Mouse (Mus musculus) liver, embryonic 11.5 days (tissue): ENCODE results near the gene Kiss1r. TPM values are rescaled to one million over a fixed set of nuclear protein-coding genes. Genes with fewer than 3 reads are reported as not detected.

Source experiments
- ATAC-seq: fragments of 200-750 bp; cut with Nextera tagmentation; replicated peaks from 2 replicates; pipeline ENCODE4 v1.8.0; 2017; ENCODE audit warnings: moderate number of reproducible peaks, mild to moderate bottlenecking, moderate TSS enrichment, moderate library complexity; ENCODE audit not compliant: low FRiP score
- DNase-seq: peaks from one replicate; pipeline ENCODE4 v3.0.0-alpha.2; 2017; ENCODE audit warnings: low spot score
- H3K27ac ChIP-seq: fragments of 300-500 bp; sonication (generic); 2 replicates; pipeline ENCODE4 v1.5.1; 2014; ENCODE audit warnings: mild to moderate bottlenecking, low read depth, low read length, control low read depth
- H3K27me3 ChIP-seq: fragments of 300-500 bp; sonication (generic); replicated peaks from 2 replicates; pipeline ENCODE4 v1.6.1; 2014; ENCODE audit warnings: low read length, mixed read lengths; ENCODE audit not compliant: control insufficient read depth, insufficient read depth
- H3K36me3 ChIP-seq: fragments of 300-500 bp; sonication (generic); 2 replicates; pipeline ENCODE4 v1.6.1; 2014; ENCODE audit warnings: mild to moderate bottlenecking, low read length, moderate library complexity, mixed read lengths; ENCODE audit not compliant: control insufficient read depth, insufficient read depth
- H3K4me1 ChIP-seq: fragments of 300-500 bp; sonication (generic); replicated peaks from 2 replicates; pipeline ENCODE4 v1.6.1; 2014; ENCODE audit warnings: low read length, mixed read lengths; ENCODE audit not compliant: control insufficient read depth, insufficient read depth
- H3K4me2 ChIP-seq: fragments of 300-500 bp; sonication (generic); 2 replicates; pipeline ENCODE4 v1.6.1; 2014; ENCODE audit warnings: mild to moderate bottlenecking, control low read depth, moderate library complexity
- H3K4me3 ChIP-seq: fragments of 300-500 bp; sonication (generic); 2 replicates; pipeline ENCODE4 v1.5.1; 2014; ENCODE audit warnings: low read depth, low read length, control low read depth
- H3K9ac ChIP-seq: fragments of 300-500 bp; sonication (generic); 2 replicates; pipeline ENCODE4 v1.6.1; 2014; ENCODE audit warnings: low read depth, low read length, control low read depth
- H3K9me3 ChIP-seq: fragments of 300-500 bp; sonication (generic); 2 replicates; pipeline ENCODE4 v1.6.1; 2016; ENCODE audit warnings: low read length, inconsistent platforms, mixed read lengths; ENCODE audit not compliant: control insufficient read depth
- WGBS: fragments of 180-500 bp; shearing (Covaris S2); extraction: QIAGEN DNeasy Blood & Tissue Kit; methylation state at CpG from one replicate; pipeline ENCODE4 v1.1.7; 2014; 5-methylcytosine and 5-hydroxymethylcytosine counted together
- polyA plus RNA-seq: library from polyadenylated mRNA; unstranded; fragments of >200 nt; fragmentation: Nextera tagmentation; extraction: Ambion mirVana; gene quantifications from 2 replicates; pipeline ENCODE4 v1.2.1, GENCODE M21; 2014

The Kiss1r gene
- polyA plus RNA-seq, 1 experiment from 2014 or later: 0.66 TPM

GRCm38 (mm10) chr10:79971183-79971497 lies 54.4 kb downstream of the Kiss1r start:
- ATAC-seq (no peak), DNase-seq (no peak)
- H3K4me2 ChIP-seq: peak overlapping the region; percentile 70
- peaks cover 40% of the 10 kb centered on the region for H3K27me3 ChIP-seq
- H3K27ac ChIP-seq: no peak overlapping the region
- 8% methylated on average over 21 of the region's 21 CpGs for WGBS
- H3K9me3 ChIP-seq: peaks cover 3% of the 10 kb centered on the region
- peaks cover 30% of the 10 kb centered on the region for H3K36me3 ChIP-seq
- H3K4me1 ChIP-seq: peaks cover 5% of the 10 kb centered on the region; the same call in 1 of the 2 replicates
- peak overlapping the region; percentile 45 for H3K4me3 ChIP-seq
- H3K9ac ChIP-seq: peak overlapping the region; percentile 55

Other genes starting within 250 kb of the Kiss1r start
- 48.5 and 50.5 TPM in 2 replicates for gene Tpgs1, start 247.6 kb upstream of the Kiss1r start, polyA plus RNA-seq
- gene Cdc34, start 234.8 kb upstream of the Kiss1r start, polyA plus RNA-seq: 213 and 236 TPM in 2 replicates
- 0.16 and 0.45 TPM in 2 replicates for gene Gzmm, start 228.0 kb upstream of the Kiss1r start, polyA plus RNA-seq
- gene Bsg, start 212.5 kb upstream of the Kiss1r start, polyA plus RNA-seq: 992 and 1,001 TPM in 2 replicates
- not detected in 2 replicates for gene Hcn2, start 200.3 kb upstream of the Kiss1r start, polyA plus RNA-seq
- gene Polrmt, start 170.4 kb upstream of the Kiss1r start, polyA plus RNA-seq: 36.5 and 41.5 TPM in 2 replicates
- gene Fgf22, start 161.9 kb upstream of the Kiss1r start, polyA plus RNA-seq: 0.23 TPM in 1 of 2 replicates, not detected in the other
- gene Rnf126, start 150.0 kb upstream of the Kiss1r start, polyA plus RNA-seq: 105 and 119 TPM in 2 replicates
- gene Fstl3, start 139.7 kb upstream of the Kiss1r start, polyA plus RNA-seq: 1.8 and 2.6 TPM in 2 replicates
- gene Prss57, start 126.0 kb upstream of the Kiss1r start, polyA plus RNA-seq: 1.5 and 1.7 TPM in 2 replicates
- gene Palm, start 123.4 kb upstream of the Kiss1r start, polyA plus RNA-seq: 27.6 and 28.6 TPM in 2 replicates
- gene Misp, start 96.0 kb upstream of the Kiss1r start, polyA plus RNA-seq: 0.69 and 1.5 TPM in 2 replicates
- gene Ptbp1, start 62.5 kb upstream of the Kiss1r start, polyA plus RNA-seq: 329 and 336 TPM in 2 replicates
- 50.9 and 52.4 TPM in 2 replicates for gene Prtn3, start 42.5 kb upstream of the Kiss1r start, polyA plus RNA-seq
- 17.6 and 20.9 TPM in 2 replicates for gene Plppr3, start 42.3 kb upstream of the Kiss1r start, polyA plus RNA-seq
- 11.1 and 11.8 TPM in 2 replicates for gene Elane, start 30.7 kb upstream of the Kiss1r start, polyA plus RNA-seq
- not detected in 2 replicates for gene Cfd, start 26.1 kb upstream of the Kiss1r start, polyA plus RNA-seq
- 32.6 and 37.4 TPM in 2 replicates for gene Med16, start 8.0 kb upstream of the Kiss1r start, polyA plus RNA-seq
- 7.4 TPM in 1 of 2 replicates, not detected in the other for gene Gm26602, start 6.1 kb upstream of the Kiss1r start, polyA plus RNA-seq
- gene R3hdm4, start 4.2 kb downstream of the Kiss1r start, polyA plus RNA-seq: 99.4 and 104 TPM in 2 replicates
- 10.8 and 12.4 TPM in 2 replicates for gene Arid3a, start 10.1 kb downstream of the Kiss1r start, polyA plus RNA-seq
- gene Wdr18, start 43.2 kb downstream of the Kiss1r start, polyA plus RNA-seq: 164 and 171 TPM in 2 replicates
- gene Grin3b, start 53.7 kb downstream of the Kiss1r start, polyA plus RNA-seq: 0.10 and 0.14 TPM in 2 replicates
- gene Tmem259, start 67.4 kb downstream of the Kiss1r start, polyA plus RNA-seq: 14.9 and 20.2 TPM in 2 replicates
- gene Cnn2, start 71.6 kb downstream of the Kiss1r start, polyA plus RNA-seq: 115 and 124 TPM in 2 replicates
- gene Abca7, start 79.5 kb downstream of the Kiss1r start, polyA plus RNA-seq: 7.7 and 8.6 TPM in 2 replicates
- 29.0 and 29.4 TPM in 2 replicates for gene Arhgap45, start 99.7 kb downstream of the Kiss1r start, polyA plus RNA-seq
- 239 and 256 TPM in 2 replicates for gene Polr2e, start 122.8 kb downstream of the Kiss1r start, polyA plus RNA-seq
- gene Gpx4, start 130.2 kb downstream of the Kiss1r start, polyA plus RNA-seq: 761 and 762 TPM in 2 replicates
- gene Sbno2, start 188.6 kb downstream of the Kiss1r start, polyA plus RNA-seq: 17.7 and 19.2 TPM in 2 replicates
- gene Stk11, start 198.8 kb downstream of the Kiss1r start, polyA plus RNA-seq: 25.1 and 33.5 TPM in 2 replicates
- 482 and 514 TPM in 2 replicates for gene Atp5d, start 221.7 kb downstream of the Kiss1r start, polyA plus RNA-seq
- 2.8 and 3.1 TPM in 2 replicates for gene Cbarp, start 223.9 kb downstream of the Kiss1r start, polyA plus RNA-seq
- gene Midn, start 231.3 kb downstream of the Kiss1r start, polyA plus RNA-seq: 19.2 and 20.1 TPM in 2 replicates
- 22.5 and 25.1 TPM in 2 replicates for gene Cirbp, start 249.0 kb downstream of the Kiss1r start, polyA plus RNA-seq